Mouse (Mus musculus) limb, embryonic 14.5 days (tissue): ENCODE data around the gene Naip2. TPM values are rescaled to one million over a fixed set of nuclear protein-coding genes. Genes with fewer than 3 reads are reported as not detected.
"Not testable (repeated sequence)": the region's sequence is repeated elsewhere in the genome, so short reads cannot be mapped to it uniquely, and the experiment has no call there.

Experiments used
- ATAC-seq: fragments of 200-750 bp; cut with Nextera tagmentation; 2 replicates; pipeline ENCODE4 v1.8.0; 2017; ENCODE audit warnings: low read depth, moderate number of reproducible peaks, moderate TSS enrichment; ENCODE audit not compliant: low FRiP score
- DNase-seq: peaks from one replicate; pipeline ENCODE4 v3.0.0-alpha.2; 2015; ENCODE audit warnings: low spot score
- H3K27ac ChIP-seq: fragments of 300-500 bp; sonication (generic); replicated peaks from 2 replicates; pipeline ENCODE4 v1.5.1; 2014; ENCODE audit warnings: low read depth, mild to moderate bottlenecking, low read length, moderate library complexity, mixed read lengths
- H3K27me3 ChIP-seq: fragments of 300-500 bp; sonication (generic); 2 replicates; pipeline ENCODE4 v1.6.1; 2014; ENCODE audit warnings: low read length, mixed read lengths; ENCODE audit not compliant: control insufficient read depth, insufficient read depth
- H3K36me3 ChIP-seq: fragments of 300-500 bp; sonication (generic); 2 replicates; pipeline ENCODE4 v1.6.1; 2014; ENCODE audit warnings: mild to moderate bottlenecking, low read length, moderate library complexity, mixed read lengths; ENCODE audit not compliant: control insufficient read depth, insufficient read depth
- H3K4me1 ChIP-seq: fragments of 300-500 bp; sonication (generic); 2 replicates; pipeline ENCODE4 v1.6.1; 2014; ENCODE audit warnings: antibody characterized with exemption, low read length, mixed read lengths; ENCODE audit not compliant: control insufficient read depth, insufficient read depth
- H3K4me2 ChIP-seq: fragments of 300-500 bp; sonication (generic); replicated peaks from 2 replicates; pipeline ENCODE4 v1.6.1; 2014; ENCODE audit warnings: low read depth, mild to moderate bottlenecking, low read length, moderate library complexity; ENCODE audit not compliant: severe bottlenecking
- H3K4me3 ChIP-seq: fragments of 300-500 bp; sonication (generic); replicated peaks from 2 replicates; pipeline ENCODE4 v1.5.1; 2014; ENCODE audit warnings: low read length
- H3K9ac ChIP-seq: fragments of 300-500 bp; sonication (generic); 2 replicates; pipeline ENCODE4 v1.6.1; 2014; ENCODE audit warnings: mild to moderate bottlenecking, low read depth, low read length, moderate library complexity; ENCODE audit not compliant: severe bottlenecking
- H3K9me3 ChIP-seq: fragments of 300-500 bp; sonication (generic); 2 replicates; pipeline ENCODE4 v1.6.1; 2016; ENCODE audit warnings: low read length; ENCODE audit not compliant: control insufficient read depth
- POLR2A ChIP-seq: fragments of 200-500 bp; IDR thresholded peaks from 2 replicates; pipeline ENCODE4 v1.8.0; 2012; ENCODE audit warnings: inconsistent platforms, mild to moderate bottlenecking, moderate library complexity, borderline replicate concordance; ENCODE audit not compliant: insufficient read depth, insufficient read length; ENCODE audit errors: extremely low read depth
- WGBS: fragments of 180-500 bp; shearing (Covaris S2); extraction: QIAGEN DNeasy Blood & Tissue Kit; methylation state at CpG from one replicate; pipeline ENCODE4 v1.1.7; 2014; 5-methylcytosine and 5-hydroxymethylcytosine counted together
- polyA plus RNA-seq, 2 experiments: library from polyadenylated mRNA; depleted of rRNA in 1 of 2; stranded (reverse) in 1 of 2; unstranded in 1 of 2; fragments of >200 nt; fragmentation: Nextera tagmentation in 1 of 2; extraction: Ambion mirVana in 1 of 2; gene quantifications; 2 replicates each; pipeline versions ENCODE4 v1.2.1 to v1.2.3; 2012 to 2014

Naip2 gene
- polyA plus RNA-seq (2012; rRNA removed): 0.37 and 0.38 TPM in 2 replicates
- polyA plus RNA-seq (2014; fragmentation: Nextera tagmentation; extraction: Ambion mirVana): 0.26 and 0.43 TPM in 2 replicates

DNA sequence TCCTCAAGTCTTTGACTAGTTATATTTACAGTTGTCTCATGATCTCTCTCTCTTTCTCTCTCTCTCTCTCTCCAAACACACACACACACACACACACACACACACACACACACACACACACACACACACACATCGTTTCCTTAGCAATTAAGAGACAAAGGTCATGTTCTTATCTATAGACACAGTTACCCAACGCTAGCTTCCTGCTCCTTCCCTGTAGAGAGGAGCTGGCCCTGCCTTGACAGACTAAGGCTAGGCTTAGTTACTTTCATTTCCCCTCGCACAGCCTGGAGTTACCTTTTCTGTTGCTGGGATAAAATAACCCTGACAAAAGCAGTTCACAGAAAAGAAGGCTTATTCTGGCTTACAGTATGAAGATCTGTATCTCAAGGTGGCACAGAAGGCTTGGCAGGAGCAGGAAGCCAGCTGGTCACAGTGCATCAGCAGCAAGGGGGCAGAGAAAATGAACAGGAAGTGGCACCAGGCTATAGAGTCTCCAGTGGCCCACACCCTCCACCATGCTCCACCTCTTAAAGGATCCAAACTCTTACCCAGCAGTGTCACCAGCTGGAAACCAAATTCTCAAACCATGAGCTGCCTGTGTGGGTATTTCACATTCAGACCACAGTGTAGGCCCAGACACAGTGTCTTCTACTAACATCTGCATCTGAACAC lies at the start of gene Naip2:
Gene Naip2 (minus strand): TSS at position 434 of the 675 bp plus-strand sequence.
- H3K36me3 ChIP-seq, H3K27ac ChIP-seq, H3K4me1 ChIP-seq, H3K4me2 ChIP-seq, DNase-seq, H3K27me3 ChIP-seq, H3K9me3 ChIP-seq, H3K4me3 ChIP-seq, H3K9ac ChIP-seq, ATAC-seq: not testable (repeated sequence)
- 61% methylated on average over 3 of the region's 3 CpGs for WGBS

DNA sequence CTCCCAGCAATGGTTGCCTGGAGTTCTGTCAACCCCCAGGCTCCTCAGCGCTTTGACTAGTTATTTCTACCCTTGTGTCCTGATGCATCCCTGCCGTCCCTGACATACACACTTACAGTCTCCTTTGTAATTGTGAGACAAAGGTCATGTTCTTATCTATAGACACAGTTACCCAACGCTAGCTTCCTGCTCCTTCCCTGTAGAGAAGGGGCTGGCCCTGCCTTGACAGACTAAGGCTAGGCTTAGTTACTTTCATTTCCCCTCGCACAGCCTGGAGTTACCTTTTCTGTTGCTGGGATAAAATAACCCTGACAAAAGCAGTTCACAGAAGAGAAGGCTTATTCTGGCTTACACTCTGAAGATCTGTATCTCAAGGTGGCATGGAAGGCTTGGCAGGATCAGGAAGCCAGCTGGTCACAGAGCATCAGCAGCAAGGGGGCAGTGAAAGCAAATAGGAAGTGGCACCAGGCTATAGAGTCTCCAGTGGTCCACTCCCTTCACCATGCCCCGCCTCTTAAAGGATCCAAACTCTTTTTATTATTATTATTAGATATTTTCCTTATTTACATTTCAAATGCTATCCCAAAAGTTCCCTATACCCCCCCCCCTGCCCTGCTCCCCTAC lies 45.1 kb upstream of the Naip2 start:
- H3K36me3 ChIP-seq, H3K27me3 ChIP-seq, H3K4me1 ChIP-seq, DNase-seq, H3K9ac ChIP-seq, H3K9me3 ChIP-seq, H3K27ac ChIP-seq, ATAC-seq, H3K4me3 ChIP-seq, H3K4me2 ChIP-seq: not testable (repeated sequence)
- 86% methylated on average over 5 of the region's 5 CpGs for WGBS

DNA sequence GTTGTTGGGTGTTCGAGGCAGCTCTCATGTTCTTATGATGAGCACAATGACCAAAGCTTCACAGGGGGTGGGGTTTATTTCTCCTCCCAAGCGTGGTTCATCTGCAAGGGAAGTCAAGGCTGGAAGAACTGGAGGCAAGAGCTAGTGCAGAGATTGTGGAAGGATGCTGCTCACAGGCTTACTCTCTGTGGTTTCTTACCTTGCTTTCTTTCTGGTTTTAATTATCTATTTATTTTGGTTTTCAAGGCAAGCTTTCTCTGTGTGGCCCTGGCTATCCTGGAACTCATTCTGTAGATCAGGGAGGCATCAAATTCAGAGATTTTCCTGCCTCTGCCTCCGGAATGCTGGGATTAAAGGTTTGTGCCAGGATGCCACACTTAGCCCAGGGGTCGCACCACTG lies 44.3 kb upstream of the Naip2 start, which contains the start of gene Naip5:
Gene Naip5 (minus strand): TSS at position 101 of the 400 bp plus-strand sequence.
- H3K4me1 ChIP-seq, ATAC-seq, H3K36me3 ChIP-seq, H3K4me3 ChIP-seq, H3K4me2 ChIP-seq, H3K27me3 ChIP-seq, H3K9ac ChIP-seq, H3K27ac ChIP-seq, DNase-seq, H3K9me3 ChIP-seq: not testable (repeated sequence)
- WGBS: 77% methylated on average over 4 of the region's 4 CpGs

DNA sequence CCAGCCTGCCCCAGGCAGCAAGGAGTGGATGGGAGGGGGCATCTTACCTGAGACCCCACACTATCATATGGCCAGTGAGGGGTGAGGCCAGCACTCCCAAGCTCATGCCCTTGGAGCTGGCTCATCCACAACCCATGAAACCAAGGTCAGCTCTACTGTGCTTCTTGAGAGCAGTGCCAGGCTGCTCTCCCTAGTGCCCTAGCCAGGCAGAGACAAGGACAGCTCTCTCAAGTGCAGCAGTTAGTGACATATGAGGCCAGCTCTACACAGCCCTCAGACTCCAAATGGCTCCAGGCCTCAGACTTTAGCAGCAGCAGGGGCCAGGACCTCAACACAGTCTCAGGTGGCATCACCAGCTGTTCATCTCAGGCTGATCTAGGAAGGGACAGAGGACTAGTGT lies 41.8 kb upstream of the Naip2 start:
- no peak for DNase-seq
- no peak overlapping the region for H3K4me2 ChIP-seq
- no peaks in the 10 kb centered on the region for H3K4me1 ChIP-seq
- no peak overlapping the region for H3K4me3 ChIP-seq
- no peak overlapping the region for H3K9ac ChIP-seq
- H3K9me3 ChIP-seq: no peaks in the 10 kb centered on the region
- no peaks in the 10 kb centered on the region for H3K27me3 ChIP-seq
- no peaks in the 10 kb centered on the region for H3K36me3 ChIP-seq
- no peak for ATAC-seq
- TF ChIP-seq POLR2A: no peak
- H3K27ac ChIP-seq: no peak overlapping the region

DNA sequence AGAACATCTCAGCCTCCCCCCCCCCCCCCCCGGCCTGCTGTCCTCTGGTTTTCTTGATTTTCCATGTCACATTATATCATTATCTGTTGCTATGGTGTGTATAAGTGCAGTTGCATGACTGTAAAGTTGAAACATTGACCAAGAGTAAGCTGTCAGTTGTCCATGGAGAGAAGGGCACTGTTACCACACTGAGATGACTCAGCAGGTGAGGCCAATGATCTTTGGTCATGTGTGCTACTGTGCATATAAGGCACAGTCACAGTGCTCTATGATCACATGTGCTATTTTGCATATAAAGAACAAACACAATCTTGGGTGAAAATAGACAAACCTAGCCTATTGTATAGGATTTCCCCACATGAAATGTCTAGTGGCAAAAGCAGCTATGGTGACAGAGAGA lies 11.8 kb upstream of the Naip2 start:
- H3K4me2 ChIP-seq, H3K9ac ChIP-seq, H3K9me3 ChIP-seq, H3K27me3 ChIP-seq, H3K4me3 ChIP-seq, DNase-seq, H3K36me3 ChIP-seq, ATAC-seq, H3K27ac ChIP-seq, H3K4me1 ChIP-seq: not testable (repeated sequence)
- 56% methylated on average over 1 of the region's 1 CpGs for WGBS

DNA sequence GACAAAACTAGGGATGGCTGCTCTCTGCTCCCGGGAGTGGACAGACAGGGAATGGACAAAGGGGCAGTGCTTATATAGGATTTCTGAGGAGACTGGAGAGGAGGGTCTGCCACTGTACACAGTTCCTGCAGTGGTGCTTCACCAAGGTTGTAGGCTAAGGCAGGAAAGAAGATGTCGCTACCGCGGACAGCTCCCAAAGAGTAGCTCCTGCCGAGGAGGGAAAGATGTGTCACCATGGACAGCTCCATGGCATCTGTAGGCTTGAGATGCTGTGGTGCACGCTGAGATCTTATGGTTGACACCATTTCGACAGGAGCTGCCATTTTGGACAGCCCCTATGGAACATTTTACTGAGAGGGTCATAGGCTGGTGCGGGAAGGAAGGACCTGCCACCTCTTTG lies 8.6 kb upstream of the Naip2 start:
- no peaks in the 10 kb centered on the region for H3K36me3 ChIP-seq
- no peak for TF ChIP-seq POLR2A
- 27% methylated on average over 8 of the region's 8 CpGs for WGBS
- no peaks in the 10 kb centered on the region for H3K9me3 ChIP-seq
- ATAC-seq (no peak), DNase-seq (peak; percentile 92)
- H3K4me3 ChIP-seq: no peak overlapping the region
- no peak overlapping the region for H3K27ac ChIP-seq
- H3K9ac ChIP-seq: no peak overlapping the region
- no peaks in the 10 kb centered on the region for H3K4me1 ChIP-seq
- no peak overlapping the region for H3K4me2 ChIP-seq
- H3K27me3 ChIP-seq: no peaks in the 10 kb centered on the region
